Mouse (Mus musculus): Measurements from ENCODE around the gene Atg4a. TPM values are rescaled to one million over a fixed set of nuclear protein-coding genes. Genes with fewer than 3 reads are reported as not detected.

The Atg4a gene
- polyA plus RNA-seq (2015; fragmentation: Nextera tagmentation; extraction: Ambion mirVana): 11.3 and 12.6 TPM in 2 replicates

DNA sequence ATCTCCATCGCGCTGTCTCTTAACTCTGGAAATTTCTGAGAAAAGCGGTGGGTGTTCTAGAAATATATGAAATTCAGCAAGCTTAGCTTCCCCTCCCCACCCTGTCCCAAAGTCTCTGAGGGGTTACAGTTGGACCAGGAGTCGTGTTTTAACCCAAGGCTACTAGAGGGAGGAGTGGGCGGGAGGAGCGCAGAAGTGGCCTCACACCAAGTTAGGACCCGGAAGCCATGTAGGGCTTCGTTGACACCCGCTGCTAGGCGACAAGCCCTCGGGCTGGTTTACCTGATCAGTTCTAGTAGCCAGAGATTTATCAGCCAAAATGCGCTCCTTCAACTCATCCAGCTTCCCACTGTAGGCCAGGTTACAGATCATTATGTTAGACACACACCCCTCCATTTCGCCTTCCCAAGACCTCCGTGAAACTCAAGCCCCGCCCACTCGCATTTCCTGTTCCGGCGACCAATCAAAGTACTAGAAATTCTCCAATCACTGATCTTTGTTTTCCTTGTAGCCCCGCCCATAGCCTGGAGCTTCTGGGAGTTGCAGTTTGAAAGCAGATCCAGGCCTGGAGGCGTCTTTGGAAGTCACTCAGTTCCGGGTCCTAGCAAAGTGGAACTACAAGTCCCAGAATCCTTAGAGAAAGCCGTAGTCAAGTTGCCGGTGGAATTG, at the start of gene Atg4a, which contains the start of gene Psmd10:
Gene Atg4a, plus strand, starts transcription at position 636 of the 669 bp plus-strand sequence.
Gene Psmd10, minus strand, starts transcription at position 457 of the 669 bp plus-strand sequence.
- Histone ChIP-seq H3K4me1 (no peaks in the 10 kb centered on the region), H3K27me3 (replicated peaks) (peaks cover 15% of the 10 kb centered on the region; the same call in 1 of the 2 replicates), H3K4me3 (replicated peaks) (peak within 1 kb of the TSS; percentile 56), H3K9ac (replicated peaks) (peak within 1 kb of the TSS; percentile 47), H3K36me3 (no peaks in the 10 kb centered on the region), H3K4me2 (peak within 1 kb of the TSS; percentile 55), H3K27ac (replicated peaks) (peak within 1 kb of the TSS; percentile 67; the same call in 1 of the 2 replicates), H3K9me3 (replicated peaks) (no peaks in the 10 kb centered on the region)
- ATAC-seq (ENCODE audit: low FRiP score): peak; percentile 98
- 22% methylated on average over 23 of the region's 23 CpGs for WGBS

DNA sequence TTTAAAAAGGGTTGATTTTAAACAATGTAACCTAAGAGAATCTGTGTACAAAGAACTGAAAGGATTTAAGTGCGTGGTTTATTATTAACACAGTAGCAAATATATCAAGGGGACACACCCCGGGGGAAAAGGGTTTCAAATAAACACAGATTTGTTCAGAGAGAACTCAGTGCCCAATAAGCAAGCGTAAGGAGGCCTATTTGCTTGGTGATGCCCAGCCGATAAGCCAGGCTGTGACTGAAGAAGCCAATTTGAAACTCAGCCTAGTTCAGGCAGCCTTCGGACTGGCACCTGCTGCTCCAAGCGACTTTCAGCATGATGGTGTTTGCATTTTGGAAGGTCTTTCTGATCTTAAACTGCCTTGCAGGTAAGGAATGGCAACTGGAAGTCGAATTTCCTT, 49.3 kb upstream of the Atg4a start, which contains the start of gene Vsig1:
Gene Vsig1, plus strand, starts transcription at position 249 of the 400 bp plus-strand sequence.
- no peak within 1 kb of the TSS for H3K27ac ChIP-seq (replicated peaks)
- H3K4me2 ChIP-seq: no peak within 1 kb of the TSS
- H3K36me3 ChIP-seq: no peaks in the 10 kb centered on the region
- WGBS: 73% methylated on average over 7 of the region's 7 CpGs
- ATAC-seq (ENCODE audit: low FRiP score): no peak
- H3K4me1 ChIP-seq: no peaks in the 10 kb centered on the region
- no peaks in the 10 kb centered on the region for H3K9me3 ChIP-seq (replicated peaks)
- H3K27me3 ChIP-seq (replicated peaks): peaks cover 4% of the 10 kb centered on the region; the same call in 1 of the 2 replicates
- H3K4me3 ChIP-seq (replicated peaks): no peak within 1 kb of the TSS
- no peak within 1 kb of the TSS for H3K9ac ChIP-seq (replicated peaks)

DNA sequence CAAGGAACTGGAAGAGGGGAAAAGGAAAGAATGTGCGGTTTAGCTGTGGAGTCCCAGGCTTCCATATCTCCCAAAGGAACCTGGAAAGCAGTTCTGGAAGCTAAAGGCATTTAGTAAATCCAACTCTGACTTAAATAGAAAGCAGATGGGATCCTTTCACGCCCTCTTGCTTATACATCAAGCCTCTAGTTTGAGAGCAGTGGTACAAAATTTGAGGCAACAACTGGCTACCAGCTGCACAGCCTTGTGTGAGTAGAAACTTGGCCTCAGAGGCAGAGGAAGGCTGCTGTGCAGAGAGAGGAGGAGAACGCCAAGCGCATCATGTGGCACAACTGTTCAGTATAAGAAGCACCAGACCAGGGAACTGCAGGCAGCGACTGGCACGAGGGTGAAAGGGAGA, 35.4 kb upstream of the Atg4a start:
- WGBS: 86% methylated on average over 6 of the region's 6 CpGs
- ATAC-seq (ENCODE audit: low FRiP score): no peak
- no peaks in the 10 kb centered on the region for H3K36me3 ChIP-seq
- no peaks in the 10 kb centered on the region for H3K4me1 ChIP-seq
- no peak overlapping the region for H3K4me3 ChIP-seq (replicated peaks)
- no peak overlapping the region for H3K27ac ChIP-seq (replicated peaks)
- H3K9me3 ChIP-seq (replicated peaks): no peaks in the 10 kb centered on the region
- H3K27me3 ChIP-seq (replicated peaks): peaks cover 46% of the 10 kb centered on the region
- no peak overlapping the region for H3K9ac ChIP-seq (replicated peaks)
- no peak overlapping the region for H3K4me2 ChIP-seq

DNA sequence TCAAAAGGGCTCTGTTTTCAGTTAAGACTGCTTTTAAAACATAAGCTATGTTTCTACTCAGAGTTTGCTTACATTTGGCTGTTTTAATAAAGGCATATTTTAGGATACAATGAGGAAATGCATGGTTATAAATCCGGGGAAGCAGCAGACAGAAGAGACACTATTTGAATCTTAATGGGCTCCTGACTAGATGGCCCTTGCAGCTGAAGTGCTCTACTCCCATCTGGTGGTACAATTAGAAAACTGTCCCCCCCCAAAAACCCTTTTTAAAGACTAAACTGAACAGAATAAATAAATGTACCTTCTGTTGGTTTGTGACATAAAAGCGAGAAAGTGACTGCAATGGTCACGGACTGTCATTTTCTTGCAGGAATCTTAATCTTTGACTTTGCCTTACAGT, 24.6 kb upstream of the Atg4a start:
- Histone ChIP-seq H3K9me3 (replicated peaks) (no peaks in the 10 kb centered on the region), H3K4me3 (replicated peaks) (no peak overlapping the region), H3K27me3 (replicated peaks) (peaks cover 20% of the 10 kb centered on the region), H3K4me1 (no peaks in the 10 kb centered on the region), H3K27ac (replicated peaks) (no peak overlapping the region), H3K9ac (replicated peaks) (no peak overlapping the region), H3K36me3 (no peaks in the 10 kb centered on the region), H3K4me2 (no peak overlapping the region)
- 52% methylated on average over 3 of the region's 3 CpGs for WGBS
- ATAC-seq (ENCODE audit: low FRiP score): 0 out of 2 replicates have a peak, but pooled peaks have one; percentile 59

DNA sequence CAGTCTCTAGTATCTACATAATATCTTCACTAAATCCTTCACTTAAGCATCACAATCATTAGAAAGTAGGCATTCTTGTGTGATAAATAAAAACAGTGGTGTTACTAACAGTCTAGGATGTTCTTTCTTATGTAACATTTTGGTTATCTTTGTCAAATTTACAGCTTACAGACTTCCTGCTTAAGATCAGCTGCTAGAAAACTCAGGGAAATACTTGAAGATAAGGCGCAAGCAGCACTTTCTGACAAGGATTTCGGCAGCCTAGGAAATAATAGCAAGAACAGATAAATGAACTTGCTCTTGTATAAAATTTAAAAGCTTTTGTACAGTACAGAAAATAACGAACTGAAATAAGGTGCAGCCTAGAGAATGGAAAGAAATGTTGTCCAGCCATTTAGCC, 23.4 kb upstream of the Atg4a start:
- WGBS: 89% methylated on average over 3 of the region's 3 CpGs
- no peak overlapping the region for H3K27ac ChIP-seq (replicated peaks)
- no peak overlapping the region for H3K4me3 ChIP-seq (replicated peaks)
- no peak for ATAC-seq (ENCODE audit: low FRiP score)
- H3K36me3 ChIP-seq: no peaks in the 10 kb centered on the region
- H3K4me2 ChIP-seq: no peak overlapping the region
- H3K9ac ChIP-seq (replicated peaks): no peak overlapping the region
- no peaks in the 10 kb centered on the region for H3K9me3 ChIP-seq (replicated peaks)
- H3K27me3 ChIP-seq (replicated peaks): peaks cover 24% of the 10 kb centered on the region
- H3K4me1 ChIP-seq: no peaks in the 10 kb centered on the region

DNA sequence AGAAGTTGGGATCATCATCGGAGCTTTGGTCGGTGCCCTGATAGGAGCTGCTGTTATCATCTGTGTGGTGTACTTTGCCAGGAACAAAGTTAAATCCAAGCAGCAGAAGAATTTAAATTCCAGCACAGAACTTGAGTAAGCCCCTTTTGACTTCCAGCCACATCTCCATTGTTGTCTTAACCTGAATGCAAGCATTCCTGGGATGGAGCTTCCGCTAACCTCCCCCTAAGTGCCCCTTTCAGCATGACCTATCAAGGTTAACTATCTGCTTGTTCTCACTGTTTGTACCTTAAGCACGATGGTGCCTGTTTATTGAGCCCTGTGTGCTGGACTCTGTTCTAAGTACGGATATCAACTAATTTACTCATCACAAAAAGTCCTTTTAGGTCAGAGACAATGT, 20.4 kb upstream of the Atg4a start:
- WGBS: 79% methylated on average over 5 of the region's 5 CpGs
- peaks cover 28% of the 10 kb centered on the region for H3K27me3 ChIP-seq (replicated peaks)

DNA sequence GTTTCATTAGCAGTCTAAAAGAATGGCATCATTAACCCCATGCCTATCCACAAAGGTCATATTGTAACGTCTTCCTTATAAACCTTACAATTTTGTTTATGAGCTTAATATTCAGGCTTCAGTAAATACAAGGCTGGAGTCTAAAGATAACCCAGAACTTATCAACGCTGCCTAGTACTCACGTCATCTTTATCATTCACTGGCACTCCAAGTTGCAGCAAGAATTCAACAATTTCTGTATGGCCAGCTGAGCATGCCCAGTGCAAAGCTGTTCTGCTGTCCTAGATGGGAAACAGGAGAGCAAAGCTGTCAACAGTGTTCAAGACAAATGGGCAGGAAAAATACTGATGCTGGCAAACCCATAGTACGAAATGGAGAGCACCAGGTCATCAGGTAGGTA, 3.1 kb upstream of the Atg4a start:
- H3K36me3 ChIP-seq: no peaks in the 10 kb centered on the region
- H3K27me3 ChIP-seq (replicated peaks): peaks cover 12% of the 10 kb centered on the region; the same call in 1 of the 2 replicates
- H3K4me2 ChIP-seq: no peak overlapping the region
- no peaks in the 10 kb centered on the region for H3K4me1 ChIP-seq
- WGBS: 89% methylated on average over 4 of the region's 4 CpGs
- H3K9me3 ChIP-seq (replicated peaks): no peaks in the 10 kb centered on the region
- no peak overlapping the region for H3K9ac ChIP-seq (replicated peaks)
- no peak overlapping the region for H3K4me3 ChIP-seq (replicated peaks)
- no peak for ATAC-seq (ENCODE audit: low FRiP score)
- H3K27ac ChIP-seq (replicated peaks): no peak overlapping the region

More for the DNA sequence above, 20.4 kb upstream of the Atg4a start:
- no peaks in the 10 kb centered on the region for H3K9me3 ChIP-seq (replicated peaks)
- no peak overlapping the region for H3K4me2 ChIP-seq
- no peak overlapping the region for H3K4me3 ChIP-seq (replicated peaks)
- no peak overlapping the region for H3K9ac ChIP-seq (replicated peaks)
- H3K27ac ChIP-seq (replicated peaks): no peak overlapping the region
- no peaks in the 10 kb centered on the region for H3K4me1 ChIP-seq
- H3K36me3 ChIP-seq: no peaks in the 10 kb centered on the region
- ATAC-seq (ENCODE audit: low FRiP score): no peak

DNA sequence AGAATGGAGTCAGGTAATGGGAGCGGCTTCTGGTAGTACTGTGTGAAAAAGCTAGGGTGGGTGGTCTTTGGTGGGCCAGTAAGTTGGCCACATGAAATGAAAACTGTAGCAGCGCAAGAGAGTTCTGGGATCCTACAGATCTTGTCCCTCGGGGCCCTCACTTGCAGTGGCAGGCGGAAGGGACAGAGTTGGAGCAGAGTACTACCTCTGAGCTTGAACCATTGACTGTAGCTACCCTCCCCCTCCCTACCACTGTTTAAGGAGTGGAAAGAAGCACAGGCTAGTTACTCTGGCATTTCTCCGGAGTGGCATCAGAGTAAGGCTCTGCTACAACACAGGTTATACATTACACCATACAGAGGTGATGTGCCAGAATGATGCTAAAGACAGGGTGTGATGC, 252 bp downstream of the Atg4a start:
- H3K4me2 ChIP-seq: peak overlapping the region; percentile 55
- ATAC-seq (ENCODE audit: low FRiP score): peak; percentile 77

DNA sequence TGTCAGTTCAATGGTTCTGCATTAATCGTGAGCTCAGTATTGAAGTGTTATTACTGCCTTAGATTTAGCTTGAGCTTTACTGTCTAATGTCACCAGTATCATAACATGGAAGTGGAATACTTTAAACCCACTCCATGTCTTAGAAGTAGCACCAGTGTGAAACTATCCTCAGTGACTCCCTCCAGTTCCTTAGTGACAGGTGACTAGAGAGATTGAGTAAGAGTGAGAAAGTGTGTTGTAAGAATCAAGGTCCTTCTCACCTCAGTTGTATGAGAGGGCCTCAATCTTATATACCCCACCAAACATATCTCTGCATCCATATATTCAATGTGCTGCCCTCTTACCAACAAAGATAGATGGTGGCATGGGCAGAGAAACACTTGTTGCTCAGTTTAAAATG, 22.2 kb downstream of the Atg4a start:
- no peak for ATAC-seq (ENCODE audit: low FRiP score)
- Histone ChIP-seq H3K27ac (replicated peaks) (no peak overlapping the region), H3K9ac (replicated peaks) (no peak overlapping the region), H3K4me3 (replicated peaks) (no peak overlapping the region), H3K4me2 (no peak overlapping the region), H3K9me3 (replicated peaks) (no peaks in the 10 kb centered on the region), H3K36me3 (no peaks in the 10 kb centered on the region), H3K27me3 (replicated peaks) (peaks cover 40% of the 10 kb centered on the region), H3K4me1 (no peaks in the 10 kb centered on the region)
- WGBS: 97% methylated on average over 1 of the region's 1 CpGs

More for the DNA sequence above, 252 bp downstream of the Atg4a start:
- Histone ChIP-seq H3K9ac (replicated peaks) (peak overlapping the region; percentile 47), H3K4me3 (replicated peaks) (peak overlapping the region; percentile 56), H3K9me3 (replicated peaks) (no peaks in the 10 kb centered on the region), H3K36me3 (no peaks in the 10 kb centered on the region), H3K27me3 (replicated peaks) (peaks cover 15% of the 10 kb centered on the region; the same call in 1 of the 2 replicates), H3K4me1 (no peaks in the 10 kb centered on the region), H3K27ac (replicated peaks) (no peak overlapping the region)
- 37% methylated on average over 5 of the region's 5 CpGs for WGBS

DNA sequence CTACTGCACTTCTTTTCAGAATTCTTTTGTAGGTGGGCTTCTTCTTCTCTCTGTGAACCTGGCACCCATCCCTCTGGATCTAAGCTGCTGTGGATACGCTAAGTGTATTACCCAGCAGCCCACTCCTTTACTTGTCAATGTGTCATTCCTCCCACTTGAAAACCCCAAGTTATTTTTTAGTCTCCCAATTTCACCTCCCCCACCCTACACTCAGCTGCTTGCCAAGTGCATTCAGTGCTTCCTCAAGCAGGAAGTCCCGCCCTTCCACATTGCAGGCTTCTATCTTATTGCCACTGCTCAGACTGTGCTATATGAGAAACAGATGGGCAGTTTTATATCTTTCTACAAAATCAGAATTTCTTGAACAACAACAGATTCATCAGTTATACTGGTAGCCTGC, 22.8 kb downstream of the Atg4a start:
- Histone ChIP-seq H3K27me3 (replicated peaks) (peaks cover 42% of the 10 kb centered on the region), H3K4me1 (no peaks in the 10 kb centered on the region), H3K36me3 (no peaks in the 10 kb centered on the region), H3K9me3 (replicated peaks) (no peaks in the 10 kb centered on the region), H3K4me3 (replicated peaks) (no peak overlapping the region), H3K27ac (replicated peaks) (no peak overlapping the region), H3K9ac (replicated peaks) (no peak overlapping the region), H3K4me2 (no peak overlapping the region)
- WGBS: 87% methylated on average over 2 of the region's 2 CpGs
- ATAC-seq (ENCODE audit: low FRiP score): no peak

DNA sequence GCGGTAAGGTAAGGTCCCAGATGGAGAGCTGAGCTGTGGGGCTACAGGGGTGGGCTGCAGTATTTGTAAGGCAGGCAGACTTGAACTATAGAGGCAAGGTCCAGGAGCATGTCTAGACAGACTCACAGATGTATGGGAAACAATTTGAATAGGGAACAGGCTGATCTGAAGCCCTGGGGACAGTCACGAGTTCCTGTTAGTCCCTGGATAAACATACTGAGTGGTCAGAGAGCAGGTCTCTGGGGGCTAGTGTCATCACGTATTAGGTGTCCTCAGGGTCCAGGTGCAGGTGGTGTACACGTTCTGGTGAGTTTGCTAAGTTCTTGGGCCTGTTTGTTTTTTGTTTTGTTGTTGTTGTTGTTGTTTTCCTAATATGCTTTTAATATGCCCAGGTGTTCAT, 23.5 kb downstream of the Atg4a start:
- Histone ChIP-seq H3K9me3 (replicated peaks) (no peaks in the 10 kb centered on the region), H3K4me1 (no peaks in the 10 kb centered on the region), H3K27me3 (replicated peaks) (peaks cover 42% of the 10 kb centered on the region), H3K4me2 (no peak overlapping the region), H3K4me3 (replicated peaks) (no peak overlapping the region), H3K36me3 (no peaks in the 10 kb centered on the region), H3K27ac (replicated peaks) (no peak overlapping the region), H3K9ac (replicated peaks) (no peak overlapping the region)
- no peak for ATAC-seq (ENCODE audit: low FRiP score)
- WGBS: 77% methylated on average over 4 of the region's 4 CpGs

DNA sequence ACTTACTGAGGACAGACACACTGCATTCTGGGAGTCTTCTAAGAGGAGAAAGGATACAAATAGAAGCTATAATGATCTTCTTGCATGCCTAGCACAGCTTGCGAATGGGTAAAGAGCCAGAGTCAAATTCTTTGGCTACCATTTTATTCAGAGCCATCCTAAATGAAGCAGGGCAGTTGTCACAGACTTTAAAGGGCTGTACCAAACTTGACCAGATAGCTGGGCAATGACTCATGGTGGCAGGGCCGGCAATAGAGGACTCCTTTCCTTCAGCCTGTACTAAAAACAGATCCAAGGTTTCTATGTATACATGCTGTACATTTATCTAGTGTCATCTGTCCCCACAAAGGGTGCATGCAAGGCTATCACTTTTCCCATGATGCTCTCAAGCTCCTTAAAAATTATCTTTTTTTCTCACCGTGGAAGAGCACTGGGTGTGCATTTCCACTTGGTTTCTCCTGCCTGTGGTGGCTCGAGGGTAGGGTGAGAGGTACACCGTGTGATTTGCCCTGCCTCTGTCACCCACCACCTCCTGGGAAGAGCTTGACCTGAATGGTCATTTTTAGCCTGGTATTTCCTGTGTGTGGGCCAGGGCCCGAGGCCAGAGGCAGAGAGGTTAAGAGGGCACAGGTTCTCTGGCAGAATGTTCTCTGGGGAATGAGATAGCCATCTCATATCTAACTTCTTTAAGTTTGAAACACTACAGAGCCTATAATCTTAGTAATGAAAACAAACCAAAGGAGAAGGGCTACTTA, 26.7 kb downstream of the Atg4a start:
- no peak overlapping the region for H3K4me3 ChIP-seq (replicated peaks)
- H3K9ac ChIP-seq (replicated peaks): no peak overlapping the region
- H3K27ac ChIP-seq (replicated peaks): no peak overlapping the region
- no peaks in the 10 kb centered on the region for H3K36me3 ChIP-seq
- 70% methylated on average over 6 of the region's 6 CpGs for WGBS
- no peak for ATAC-seq (ENCODE audit: low FRiP score)
- peaks cover 51% of the 10 kb centered on the region for H3K27me3 ChIP-seq (replicated peaks)
- no peaks in the 10 kb centered on the region for H3K9me3 ChIP-seq (replicated peaks)
- no peak overlapping the region for H3K4me2 ChIP-seq
- no peaks in the 10 kb centered on the region for H3K4me1 ChIP-seq

Data from neural tube, embryonic 15.5 days (tissue).